Mouse (Mus musculus) lung, embryonic 14.5 days (tissue): ENCODE results near the gene Lmx1b. TPM values are rescaled to one million over a fixed set of nuclear protein-coding genes. Genes with fewer than 3 reads are reported as not detected.

Experiments
- ATAC-seq: fragments of 200-750 bp; cut with Nextera tagmentation; 2 replicates; pipeline ENCODE4 v1.8.0; 2017; ENCODE audit warnings: mild to moderate bottlenecking, moderate TSS enrichment, moderate library complexity; ENCODE audit not compliant: insufficient read depth
- DNase-seq: peaks from one replicate; pipeline ENCODE4 v3.0.0-alpha.2; 2015
- H3K27ac ChIP-seq: fragments of 300-500 bp; sonication (generic); 2 replicates; pipeline ENCODE4 v1.5.1; 2014; ENCODE audit warnings: low read depth, mild to moderate bottlenecking, moderate library complexity
- H3K27me3 ChIP-seq: fragments of 300-500 bp; sonication (generic); 2 replicates; pipeline ENCODE4 v1.6.1; 2014; ENCODE audit warnings: low read length, control low read depth; ENCODE audit not compliant: insufficient read depth
- H3K36me3 ChIP-seq: fragments of 300-500 bp; sonication (generic); 2 replicates; pipeline ENCODE4 v1.6.1; 2014; ENCODE audit warnings: control low read depth; ENCODE audit not compliant: insufficient read depth
- H3K4me1 ChIP-seq: fragments of 300-500 bp; sonication (generic); 2 replicates; pipeline ENCODE4 v1.6.1; 2014; ENCODE audit warnings: antibody characterized with exemption, control low read depth; ENCODE audit not compliant: insufficient read depth
- H3K4me2 ChIP-seq: fragments of 300-500 bp; sonication (generic); 2 replicates; pipeline ENCODE4 v1.6.1; 2014; ENCODE audit warnings: mild to moderate bottlenecking
- H3K4me3 ChIP-seq: fragments of 300-500 bp; sonication (generic); 2 replicates; pipeline ENCODE4 v1.5.1; 2014; ENCODE audit warnings: low read depth, low read length
- H3K9ac ChIP-seq: fragments of 300-500 bp; sonication (generic); 2 replicates; pipeline ENCODE4 v1.6.1; 2014
- H3K9me3 ChIP-seq: fragments of 300-500 bp; sonication (generic); 2 replicates; pipeline ENCODE4 v1.6.1; 2016; ENCODE audit warnings: low read depth, low read length, control low read depth
- CTCF ChIP-seq: IDR thresholded peaks from 2 replicates; pipeline ENCODE4 v1.5.1; 2016; ENCODE audit warnings: antibody characterized with exemption, low read depth
- WGBS: fragments of 180-500 bp; shearing (Covaris S2); extraction: QIAGEN DNeasy Blood & Tissue Kit; methylation state at CpG from one replicate; pipeline ENCODE4 v1.1.7; 2014; 5-methylcytosine and 5-hydroxymethylcytosine counted together
- polyA plus RNA-seq: library from polyadenylated mRNA; unstranded; fragments of >200 nt; fragmentation: Nextera tagmentation; extraction: Ambion mirVana; gene quantifications from 2 replicates; pipeline ENCODE4 v1.2.1, GENCODE M21; 2014

Lmx1b gene
- polyA plus RNA-seq, 1 experiment from 2014 or later, result 0.09 TPM

DNA sequence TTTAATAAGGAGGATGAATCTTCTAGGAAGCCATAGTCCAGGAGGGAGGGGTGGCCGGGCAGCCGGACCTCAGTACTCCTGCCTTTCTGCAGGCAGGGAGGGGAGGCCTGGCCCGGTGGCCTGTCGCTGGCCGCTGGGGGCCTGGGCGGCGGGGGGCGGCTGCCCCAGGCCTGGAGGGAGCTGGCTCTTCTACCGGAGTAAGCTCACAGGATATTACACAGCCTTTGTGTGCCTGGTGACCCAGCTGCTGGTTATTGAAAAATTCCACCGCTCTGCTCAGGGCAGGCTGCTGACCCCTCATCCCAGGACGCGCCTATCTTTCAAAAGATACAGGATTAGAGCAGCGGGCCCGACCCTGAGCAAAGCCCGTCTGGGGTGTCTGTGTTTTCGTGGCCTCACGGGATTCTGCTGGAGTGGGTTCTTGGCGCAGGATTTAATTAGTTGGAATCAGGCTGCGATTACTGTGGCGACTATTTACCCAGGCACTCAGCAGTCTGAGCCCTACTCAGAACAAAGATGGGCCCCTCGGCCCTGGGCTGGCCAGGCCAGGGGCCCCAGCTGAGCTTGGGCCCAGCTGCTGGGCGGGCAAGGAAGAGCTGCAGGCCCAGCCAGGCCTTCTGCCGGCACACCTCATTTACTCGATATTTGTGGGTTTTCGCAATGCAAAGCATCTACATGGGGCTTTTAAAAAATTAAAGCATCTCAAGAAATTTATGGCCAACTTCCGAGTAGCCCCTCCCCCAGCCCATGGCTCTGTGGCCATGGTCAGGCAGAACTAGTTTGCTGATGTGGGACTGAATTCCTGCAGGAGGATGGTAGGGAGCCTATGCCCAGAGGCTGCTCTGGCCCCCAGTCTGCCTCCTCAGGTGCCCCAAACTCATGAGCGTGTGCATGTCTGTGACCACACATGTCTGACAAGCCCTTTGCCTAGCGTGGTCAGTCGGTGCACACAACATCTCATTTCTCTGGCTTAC is 55.1 kb downstream of the Lmx1b start:
- ATAC-seq (0 out of 2 replicates have a peak, but pooled peaks have one; percentile 13), DNase-seq (peak; percentile 28)
- H3K27me3 ChIP-seq, result peaks cover 34% of the 10 kb centered on the region
- H3K9me3 ChIP-seq, result no peaks in the 10 kb centered on the region
- TF ChIP-seq CTCF, result no peak
- peak overlapping the region; percentile 20; the same call in 1 of the 2 replicates for H3K9ac ChIP-seq
- no peaks in the 10 kb centered on the region for H3K36me3 ChIP-seq
- no peak overlapping the region for H3K4me2 ChIP-seq
- H3K4me1 ChIP-seq, result peaks cover 17% of the 10 kb centered on the region
- 0 out of 2 replicates have a peak overlapping the region, but pooled peaks have one; percentile 6 for H3K27ac ChIP-seq
- 21% methylated on average over 29 of the region's 29 CpGs for WGBS
- no peak overlapping the region for H3K4me3 ChIP-seq

DNA sequence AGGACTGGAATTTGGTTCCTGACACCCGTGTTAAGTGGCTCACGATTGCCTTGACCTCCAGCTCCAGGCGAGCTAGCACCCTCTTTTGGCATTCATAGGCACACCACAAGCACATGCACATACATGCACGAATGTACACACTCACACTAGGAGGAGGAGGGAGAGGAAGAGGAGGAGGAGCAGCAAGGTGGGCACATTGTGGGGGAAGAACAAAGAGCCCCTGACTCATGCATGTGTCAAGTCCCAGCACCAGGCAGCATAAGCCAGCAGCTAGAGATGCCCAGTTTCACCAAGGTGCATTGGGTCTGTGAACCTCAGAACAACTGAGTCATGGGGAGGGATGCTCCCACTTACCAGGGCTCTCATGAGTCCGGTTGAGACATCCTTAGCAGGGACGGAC is 56.5 kb downstream of the Lmx1b start:
- peaks cover 47% of the 10 kb centered on the region for H3K27me3 ChIP-seq
- 20% methylated on average over 6 of the region's 6 CpGs for WGBS

DNA sequence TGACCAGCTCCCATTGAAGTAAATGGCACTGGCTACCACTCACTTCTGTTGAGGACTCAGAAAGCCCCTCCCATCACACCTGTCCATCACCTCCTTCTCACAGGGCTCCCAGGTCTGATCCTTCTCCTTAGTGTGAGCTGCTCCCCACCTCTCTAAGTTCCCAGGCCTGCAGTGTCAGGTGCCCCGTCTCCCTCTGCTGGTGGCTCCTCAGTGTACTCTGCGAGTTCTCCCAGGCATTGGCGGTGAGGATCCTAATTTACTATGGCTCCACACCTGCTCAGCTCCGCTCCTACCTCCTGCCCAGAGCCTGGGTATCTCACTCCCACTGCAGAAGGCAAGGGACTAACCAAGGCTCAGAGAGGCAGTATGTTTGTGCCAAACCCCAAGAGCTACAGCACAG is 57.0 kb downstream of the Lmx1b start:
- H3K36me3 ChIP-seq, result no peaks in the 10 kb centered on the region
- H3K9me3 ChIP-seq, result no peaks in the 10 kb centered on the region
- no peak overlapping the region for H3K9ac ChIP-seq
- peak; percentile 59 for DNase-seq
- WGBS, result 11% methylated on average over 4 of the region's 4 CpGs
- no peak overlapping the region for H3K4me2 ChIP-seq
- no peak overlapping the region for H3K27ac ChIP-seq
- no peak overlapping the region for H3K4me3 ChIP-seq
- peak; percentile 30; the same call in 1 of the 2 replicates for ATAC-seq
- H3K27me3 ChIP-seq, result peaks cover 49% of the 10 kb centered on the region
- peaks cover 17% of the 10 kb centered on the region for H3K4me1 ChIP-seq
- peak; percentile 66 for TF ChIP-seq CTCF

More for the DNA sequence above, 56.5 kb downstream of the Lmx1b start:
- no peaks in the 10 kb centered on the region for H3K9me3 ChIP-seq
- DNase-seq (no peak), ATAC-seq (no peak)
- no peak overlapping the region for H3K9ac ChIP-seq
- H3K4me2 ChIP-seq, result no peak overlapping the region
- peaks cover 17% of the 10 kb centered on the region for H3K4me1 ChIP-seq
- H3K4me3 ChIP-seq, result no peak overlapping the region
- H3K27ac ChIP-seq, result no peak overlapping the region
- no peaks in the 10 kb centered on the region for H3K36me3 ChIP-seq
- no peak for TF ChIP-seq CTCF

DNA sequence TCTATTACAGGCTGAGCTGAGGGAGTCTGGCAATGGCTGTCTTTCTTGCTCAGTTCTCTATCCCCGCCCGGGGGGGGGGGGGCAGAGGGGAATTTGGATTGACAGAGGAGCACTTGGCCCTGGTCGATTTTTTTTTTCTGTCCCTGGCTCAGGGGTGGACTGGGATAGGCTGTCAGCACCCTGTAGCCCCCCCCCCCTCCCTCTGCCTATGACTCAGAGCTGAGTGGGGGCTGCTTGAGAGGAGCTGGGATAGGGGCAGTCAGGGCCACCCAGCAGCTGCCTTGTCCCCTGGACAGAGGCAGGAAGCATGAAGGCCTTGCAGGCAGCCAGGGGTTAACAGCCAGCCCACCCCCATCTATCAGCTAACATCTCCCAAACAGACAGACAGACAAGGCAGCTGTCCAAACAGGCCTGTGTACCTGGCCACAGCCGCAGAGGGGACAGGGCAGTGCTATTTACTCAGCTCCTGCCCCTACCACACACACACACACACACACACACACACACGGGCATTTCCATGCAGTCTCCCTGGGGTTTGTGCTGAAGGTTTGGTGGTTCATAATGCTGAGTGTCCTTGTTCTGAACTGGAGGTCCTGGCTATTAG is 57.8 kb downstream of the Lmx1b start:
- H3K4me3 ChIP-seq, result no peak overlapping the region
- no peak overlapping the region for H3K4me2 ChIP-seq
- no peak for DNase-seq
- H3K27ac ChIP-seq, result no peak overlapping the region
- TF ChIP-seq CTCF, result no peak
- no peaks in the 10 kb centered on the region for H3K36me3 ChIP-seq
- ATAC-seq, result peak; percentile 30; the same call in 1 of the 2 replicates
- H3K9me3 ChIP-seq, result no peaks in the 10 kb centered on the region
- H3K27me3 ChIP-seq, result peaks cover 51% of the 10 kb centered on the region
- no peak overlapping the region for H3K9ac ChIP-seq
- H3K4me1 ChIP-seq, result peaks cover 17% of the 10 kb centered on the region
- WGBS, result 6% methylated on average over 5 of the region's 5 CpGs

DNA sequence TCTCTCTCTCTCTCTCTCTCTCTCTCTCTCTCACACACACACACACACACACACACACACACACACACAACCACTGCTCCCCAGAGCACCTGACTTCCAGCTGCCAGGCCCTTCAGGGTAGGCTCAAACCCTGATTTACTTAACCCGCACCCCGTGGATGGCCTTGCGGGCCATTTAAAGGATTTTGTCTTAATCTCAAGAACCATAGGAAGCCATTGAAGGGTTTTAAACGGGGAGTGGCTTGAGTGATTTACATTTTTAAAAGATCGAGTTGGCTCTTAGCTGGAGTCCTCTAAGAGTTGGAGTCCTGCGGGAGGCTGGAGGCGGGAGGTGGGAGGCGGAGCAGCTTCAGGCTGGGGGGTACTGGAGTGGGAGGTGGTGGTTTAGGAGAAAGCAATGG is 58.4 kb downstream of the Lmx1b start:
- Histone ChIP-seq H3K9ac (no peak overlapping the region), H3K27ac (no peak overlapping the region), H3K36me3 (no peaks in the 10 kb centered on the region), H3K27me3 (peaks cover 51% of the 10 kb centered on the region), H3K4me2 (no peak overlapping the region), H3K4me3 (no peak overlapping the region), H3K9me3 (no peaks in the 10 kb centered on the region), H3K4me1 (peaks cover 17% of the 10 kb centered on the region)
- DNase-seq, result no peak
- ATAC-seq, result no peak
- 17% methylated on average over 8 of the region's 8 CpGs for WGBS
- no peak for TF ChIP-seq CTCF

DNA sequence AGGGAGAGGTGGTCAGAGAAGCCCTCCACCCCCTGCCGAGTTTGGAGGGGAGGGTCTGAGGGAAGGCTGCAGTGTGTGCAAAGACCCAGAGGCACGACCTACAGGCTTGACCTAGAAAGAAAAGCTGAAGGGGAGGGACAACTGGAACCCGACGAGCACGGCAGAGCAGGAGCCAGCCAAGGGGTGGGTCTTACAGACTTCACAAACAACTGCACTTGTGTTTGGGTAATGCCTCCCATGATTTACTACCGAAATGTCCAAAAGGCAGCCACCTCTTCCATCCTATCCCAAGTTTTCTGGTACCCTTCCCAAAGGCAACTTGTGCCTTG is 58.9 kb downstream of the Lmx1b start:
- H3K27me3 ChIP-seq, result peaks cover 54% of the 10 kb centered on the region

More for the DNA sequence above, 58.9 kb downstream of the Lmx1b start:
- H3K27ac ChIP-seq, result no peak overlapping the region
- peaks cover 17% of the 10 kb centered on the region for H3K4me1 ChIP-seq
- 3% methylated on average over 6 of the region's 6 CpGs for WGBS
- ATAC-seq (no peak), DNase-seq (no peak)
- H3K9me3 ChIP-seq, result no peaks in the 10 kb centered on the region
- no peak for TF ChIP-seq CTCF
- no peaks in the 10 kb centered on the region for H3K36me3 ChIP-seq
- no peak overlapping the region for H3K4me2 ChIP-seq
- H3K4me3 ChIP-seq, result peak overlapping the region; percentile 22; the same call in 1 of the 2 replicates
- no peak overlapping the region for H3K9ac ChIP-seq
